Mouse (Mus musculus) lung, postnatal 0 days (tissue): ENCODE measurements around the gene Asb16.

ENCODE experiments used
- CTCF ChIP-seq: IDR thresholded peaks from 2 replicates; pipeline ENCODE4 v1.5.1; 2016; ENCODE audit warnings: antibody characterized with exemption, mild to moderate bottlenecking
- EP300 ChIP-seq: IDR thresholded peaks from 2 replicates; pipeline ENCODE4 v1.6.1; 2016; ENCODE audit warnings: antibody characterized with exemption, mild to moderate bottlenecking, control low read depth

GRCm38 (mm10) chr11:102296491-102297472 lies 28.2 kb downstream of the Asb16 start, which contains the start of gene Atxn7l3:
- TF ChIP-seq CTCF (no peak), EP300 (no peak)
